ENCODE assay signal across 1 mouse cellular context in the genomic region with DNA sequence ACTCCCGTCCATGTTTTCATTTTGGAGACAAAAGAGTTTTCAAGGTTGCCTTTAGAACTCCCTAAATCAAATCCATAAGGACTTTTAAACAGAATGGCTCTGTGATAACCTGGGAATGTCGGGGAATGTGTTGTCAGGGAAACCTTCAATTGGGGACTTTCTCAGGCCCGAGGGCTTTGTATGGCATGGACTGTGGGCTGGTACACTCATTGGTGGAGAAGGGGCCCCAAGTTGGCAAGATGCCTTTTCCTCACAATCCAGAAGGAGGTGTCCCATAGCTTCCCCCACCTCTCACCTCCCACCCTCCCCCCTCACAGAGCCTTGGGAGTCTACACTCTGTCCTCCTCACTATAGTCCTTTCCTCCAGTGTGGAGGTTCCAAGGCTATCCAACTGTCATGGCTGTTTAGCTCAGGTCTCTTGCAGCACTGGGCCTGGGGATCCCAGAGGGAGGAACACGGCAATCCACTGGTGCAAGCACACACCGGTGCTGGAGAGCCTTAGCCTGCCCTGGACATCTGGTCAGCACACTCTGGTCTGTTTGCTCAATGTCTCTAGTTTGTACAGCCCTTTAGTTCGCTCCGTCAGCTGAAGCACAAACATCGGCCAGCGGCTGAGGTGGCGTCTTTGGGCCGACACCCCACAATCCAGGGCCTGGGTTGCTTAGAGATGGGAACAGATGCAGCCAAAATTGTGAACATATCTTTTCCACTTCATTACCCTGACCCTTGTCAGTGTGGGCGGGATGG.
TF ChIP-seq lines count a peak whose summit lies in the region.

No protein-coding gene starts in this region.

TF ChIP-seq in CH12.LX, 34 proteins besides CTCF, POLR2A, EP300 and RAD21:
- TF ChIP-seq ZNF384 (IDR thresholded peaks at IDR 0.05; ENCODE audit: low read depth, low read length) (no peak), TBP (conservative IDR thresholded peaks at IDR 0.05; ENCODE audit: low read depth, low read length) (no peak), MAX (IDR thresholded peaks at IDR 0.05; ENCODE audit: low read length) (no peak), CHD2 (IDR thresholded peaks at IDR 0.05; ENCODE audit: low read length) (no peak), ETS1 (conservative IDR thresholded peaks at IDR 0.05; ENCODE audit: low read depth, low read length) (no peak), POLR2AphosphoS2 (IDR thresholded peaks at IDR 0.05; ENCODE audit: low read depth, low read length) (no peak), GABPA (IDR thresholded peaks at IDR 0.05; ENCODE audit: insufficient replicate concordance, low read depth, low read length) (no peak), UBTF (IDR thresholded peaks at IDR 0.05; ENCODE audit: low read depth, low read length) (no peak), USF2 (conservative IDR thresholded peaks at IDR 0.05; ENCODE audit: low read depth, low read length) (no peak), SMC3 (IDR thresholded peaks at IDR 0.05; ENCODE audit: low read depth, low read length) (no peak), HCFC1 (IDR thresholded peaks at IDR 0.05; ENCODE audit: low read depth, low read length) (no peak), USF1 (IDR thresholded peaks at IDR 0.05; ENCODE audit: low read depth, low read length) (no peak)
